Mouse (Mus musculus) intestine, embryonic 14.5 days (tissue): ENCODE measurements around the gene Grk6. TPM values are rescaled to one million over a fixed set of nuclear protein-coding genes. Genes with fewer than 3 reads are reported as not detected.

ENCODE experiments used
- ATAC-seq: fragments of 200-750 bp; cut with Nextera tagmentation; replicated peaks from 2 replicates; pipeline ENCODE4 v1.8.0; 2017; ENCODE audit warnings: low read depth, moderate number of reproducible peaks, moderate TSS enrichment, moderate library complexity; ENCODE audit not compliant: low FRiP score, low TSS enrichment
- DNase-seq: peaks from one replicate; pipeline ENCODE4 v3.0.0-alpha.2; 2018; ENCODE audit warnings: low spot score
- H3K27ac ChIP-seq: fragments of 300-500 bp; sonication (generic); 2 replicates; pipeline ENCODE4 v1.5.1; 2014; ENCODE audit warnings: low read depth, mild to moderate bottlenecking, control low read depth
- H3K27me3 ChIP-seq: fragments of 300-500 bp; sonication (generic); replicated peaks from 2 replicates; pipeline ENCODE4 v1.6.1; 2014; ENCODE audit warnings: low read length, control low read depth; ENCODE audit not compliant: control insufficient read depth, insufficient read depth
- H3K36me3 ChIP-seq: fragments of 300-500 bp; sonication (generic); 2 replicates; pipeline ENCODE4 v1.6.1; 2014; ENCODE audit warnings: low read length, control low read depth; ENCODE audit not compliant: control insufficient read depth, insufficient read depth
- H3K4me1 ChIP-seq: fragments of 300-500 bp; sonication (generic); replicated peaks from 2 replicates; pipeline ENCODE4 v1.6.1; 2014; ENCODE audit warnings: low read length, control low read depth, mixed read lengths; ENCODE audit not compliant: control insufficient read depth, insufficient read depth
- H3K4me2 ChIP-seq: fragments of 300-500 bp; sonication (generic); 2 replicates; pipeline ENCODE4 v1.6.1; 2014; ENCODE audit warnings: low read length
- H3K4me3 ChIP-seq: fragments of 300-500 bp; sonication (generic); 2 replicates; pipeline ENCODE4 v1.5.1; 2014; ENCODE audit warnings: low read depth, low read length, control low read depth, mixed read lengths
- H3K9ac ChIP-seq: fragments of 300-500 bp; sonication (generic); 2 replicates; pipeline ENCODE4 v1.6.1; 2014; ENCODE audit warnings: mild to moderate bottlenecking, low read length
- H3K9me3 ChIP-seq: fragments of 300-500 bp; sonication (generic); 2 replicates; pipeline ENCODE4 v1.6.1; 2016; ENCODE audit warnings: low read length, control low read depth; ENCODE audit not compliant: control insufficient read depth
- WGBS: fragments of 180-500 bp; shearing (Covaris S2); extraction: QIAGEN DNeasy Blood & Tissue Kit; methylation state at CpG from one replicate; pipeline ENCODE4 v1.1.7; 2014; 5-methylcytosine and 5-hydroxymethylcytosine counted together
- polyA plus RNA-seq: library from polyadenylated mRNA; unstranded; fragments of >200 nt; fragmentation: Nextera tagmentation; extraction: Ambion mirVana; gene quantifications from 2 replicates; pipeline ENCODE4 v1.2.1, GENCODE M21; 2014

Gene Grk6
- polyA plus RNA-seq, 1 experiment from 2014 or later = 55.1 TPM

DNA sequence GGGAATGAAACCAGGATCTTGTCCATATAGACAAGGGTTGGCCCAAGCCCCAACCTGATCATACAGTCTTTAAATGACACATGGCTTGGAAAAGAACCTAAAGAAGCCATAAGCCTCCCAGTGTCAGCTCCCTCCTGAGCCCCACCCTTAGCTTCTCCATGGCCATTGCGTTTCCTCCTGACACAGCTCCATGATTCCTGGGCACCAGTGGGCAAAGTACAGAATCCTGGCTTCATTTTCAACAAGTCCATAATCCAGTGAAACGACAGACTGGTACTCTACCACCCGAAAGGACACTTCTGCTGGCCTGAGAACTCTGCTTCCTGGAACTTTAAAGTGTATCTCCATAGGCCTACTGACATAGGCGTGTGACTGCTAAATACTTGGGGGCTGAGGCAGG is 37.5 kb upstream of the Grk6 start:
- no peak overlapping the region for H3K4me2 ChIP-seq
- no peak overlapping the region for H3K4me3 ChIP-seq
- H3K27ac ChIP-seq = no peak overlapping the region
- H3K4me1 ChIP-seq = no peaks in the 10 kb centered on the region
- no peaks in the 10 kb centered on the region for H3K27me3 ChIP-seq
- no peak for DNase-seq
- ATAC-seq = no peak
- H3K9me3 ChIP-seq = no peaks in the 10 kb centered on the region
- no peak overlapping the region for H3K9ac ChIP-seq
- no peaks in the 10 kb centered on the region for H3K36me3 ChIP-seq
- 83% methylated on average over 4 of the region's 4 CpGs for WGBS

DNA sequence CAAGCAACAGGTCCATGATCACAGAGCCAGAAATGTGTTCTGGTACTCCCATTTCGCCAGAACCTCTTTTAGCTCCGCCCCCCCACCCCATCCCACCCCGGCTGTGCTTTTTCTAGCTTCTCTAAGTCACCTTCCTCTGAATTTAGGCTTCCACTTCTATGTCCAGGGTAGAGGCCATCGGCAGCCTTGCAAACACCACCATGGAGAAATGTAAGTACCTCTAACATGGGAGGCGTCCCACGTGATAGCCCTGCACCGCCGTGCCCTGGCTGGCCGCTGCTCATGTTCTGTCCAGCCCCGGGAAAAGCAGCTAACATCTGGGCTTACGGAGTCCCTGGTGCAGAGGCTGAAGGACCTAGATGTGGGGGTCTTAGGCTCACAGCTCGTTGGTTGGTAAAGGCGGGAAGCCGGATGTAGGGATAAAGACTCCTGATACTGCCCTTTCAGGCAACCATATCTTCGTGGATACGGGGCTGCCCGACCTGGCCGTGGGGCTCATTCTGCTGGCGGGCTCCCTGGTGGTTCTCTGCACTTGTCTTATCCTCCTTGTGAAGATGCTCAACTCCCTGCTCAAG is 36.2 kb upstream of the Grk6 start:
- ATAC-seq = no peak
- Histone ChIP-seq H3K36me3 (no peaks in the 10 kb centered on the region), H3K9ac (no peak overlapping the region)

DNA sequence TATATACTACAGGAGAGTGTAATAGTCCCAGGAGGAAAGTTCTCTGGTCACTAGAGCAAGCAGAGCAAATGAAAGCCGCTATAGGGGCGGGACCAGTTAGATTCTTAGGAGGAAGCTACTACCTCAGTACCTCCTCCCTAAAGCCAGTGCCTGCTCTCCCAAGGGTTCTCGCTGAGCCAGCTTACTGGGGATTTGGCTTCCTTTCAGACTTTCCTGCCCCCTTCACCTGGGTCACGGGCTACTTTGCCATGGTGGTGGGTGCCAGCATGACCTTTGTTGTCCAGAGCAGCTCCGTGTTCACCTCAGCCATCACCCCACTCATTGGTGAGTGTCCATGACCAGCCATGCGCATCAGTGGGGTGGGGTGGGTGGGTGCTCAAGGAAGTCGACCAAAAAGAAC is 33.0 kb upstream of the Grk6 start:
- Histone ChIP-seq H3K9me3 (no peaks in the 10 kb centered on the region), H3K9ac (no peak overlapping the region), H3K27me3 (0 out of 2 replicates have a peak, but pooled peaks cover 4% of the 10 kb centered on the region), H3K4me2 (no peak overlapping the region), H3K27ac (no peak overlapping the region), H3K4me3 (no peak overlapping the region), H3K4me1 (no peaks in the 10 kb centered on the region), H3K36me3 (no peaks in the 10 kb centered on the region)
- 72% methylated on average over 7 of the region's 7 CpGs for WGBS
- ATAC-seq (no peak), DNase-seq (no peak)

More for the DNA sequence above, 36.2 kb upstream of the Grk6 start:
- H3K4me2 ChIP-seq = no peak overlapping the region
- H3K27ac ChIP-seq = no peak overlapping the region
- no peaks in the 10 kb centered on the region for H3K4me1 ChIP-seq
- H3K4me3 ChIP-seq = no peak overlapping the region
- DNase-seq = no peak
- H3K9me3 ChIP-seq = no peaks in the 10 kb centered on the region
- 84% methylated on average over 19 of the region's 19 CpGs for WGBS
- no peaks in the 10 kb centered on the region for H3K27me3 ChIP-seq

DNA sequence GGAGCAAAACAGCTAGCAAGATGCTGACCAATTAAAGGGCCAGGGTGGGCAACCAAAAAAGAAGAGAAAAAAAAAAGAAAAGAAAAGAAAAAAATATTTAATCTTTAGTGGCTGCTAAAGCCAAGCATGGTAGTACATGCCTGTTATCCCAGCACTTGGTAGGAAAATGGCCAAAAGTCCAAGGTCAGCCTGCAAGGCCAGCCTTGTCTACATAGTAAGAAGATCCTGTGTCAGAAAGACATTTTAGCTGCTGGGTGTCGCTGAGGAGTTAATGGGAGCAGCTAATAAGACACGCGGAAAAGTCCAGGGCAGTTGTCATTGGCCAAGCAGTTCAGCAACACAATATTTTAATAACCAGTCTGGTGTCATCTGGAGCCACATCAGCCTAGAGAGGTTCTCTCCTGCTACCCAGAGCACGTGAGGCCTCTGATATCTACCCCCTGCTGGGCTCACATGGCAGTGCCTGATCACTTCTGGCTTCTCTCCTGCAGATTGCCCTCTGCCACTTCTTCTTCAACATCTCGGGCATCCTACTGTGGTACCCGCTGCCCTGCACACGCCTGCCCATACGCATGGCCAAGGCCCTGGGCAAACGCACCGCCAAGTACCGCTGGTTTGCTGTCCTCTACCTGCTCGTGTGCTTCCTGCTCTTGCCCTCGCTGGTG is 32.1 kb upstream of the Grk6 start:
- WGBS = 83% methylated on average over 13 of the region's 13 CpGs
- H3K4me1 ChIP-seq = 0 out of 2 replicates have a peak, but pooled peaks cover under 1% of the 10 kb centered on the region
- ATAC-seq = no peak

DNA sequence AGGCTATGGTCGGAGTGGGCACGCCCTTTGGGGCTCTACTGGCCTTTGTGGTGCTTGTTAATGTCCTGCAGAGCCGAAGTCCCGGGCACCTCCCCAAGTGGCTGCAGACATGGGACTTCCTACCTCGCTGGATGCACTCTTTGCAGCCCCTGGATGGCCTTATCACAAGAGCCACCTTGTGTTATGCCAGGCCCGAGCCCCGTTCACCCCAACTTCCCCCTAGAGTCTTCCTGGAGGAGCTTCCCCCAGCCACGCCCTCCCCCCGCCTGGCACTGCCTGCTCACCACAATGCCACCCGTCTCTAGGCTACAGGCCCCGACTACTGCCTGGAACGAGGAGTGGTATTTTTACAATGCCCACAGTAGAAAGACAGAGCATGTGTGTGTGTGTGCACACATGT is 31.5 kb upstream of the Grk6 start:
- ATAC-seq = no peak
- Histone ChIP-seq H3K9me3 (no peaks in the 10 kb centered on the region), H3K4me2 (no peak overlapping the region), H3K27ac (no peak overlapping the region), H3K9ac (no peak overlapping the region), H3K27me3 (peaks cover 14% of the 10 kb centered on the region), H3K4me3 (no peak overlapping the region), H3K36me3 (no peaks in the 10 kb centered on the region), H3K4me1 (0 out of 2 replicates have a peak, but pooled peaks cover 2% of the 10 kb centered on the region)
- DNase-seq = no peak
- 81% methylated on average over 12 of the region's 12 CpGs for WGBS

More for the DNA sequence above, 32.1 kb upstream of the Grk6 start:
- Histone ChIP-seq H3K27me3 (peaks cover 9% of the 10 kb centered on the region; the same call in 1 of the 2 replicates), H3K27ac (no peak overlapping the region), H3K9me3 (no peaks in the 10 kb centered on the region), H3K4me2 (no peak overlapping the region), H3K9ac (no peak overlapping the region), H3K36me3 (no peaks in the 10 kb centered on the region), H3K4me3 (no peak overlapping the region)
- no peak for DNase-seq

DNA sequence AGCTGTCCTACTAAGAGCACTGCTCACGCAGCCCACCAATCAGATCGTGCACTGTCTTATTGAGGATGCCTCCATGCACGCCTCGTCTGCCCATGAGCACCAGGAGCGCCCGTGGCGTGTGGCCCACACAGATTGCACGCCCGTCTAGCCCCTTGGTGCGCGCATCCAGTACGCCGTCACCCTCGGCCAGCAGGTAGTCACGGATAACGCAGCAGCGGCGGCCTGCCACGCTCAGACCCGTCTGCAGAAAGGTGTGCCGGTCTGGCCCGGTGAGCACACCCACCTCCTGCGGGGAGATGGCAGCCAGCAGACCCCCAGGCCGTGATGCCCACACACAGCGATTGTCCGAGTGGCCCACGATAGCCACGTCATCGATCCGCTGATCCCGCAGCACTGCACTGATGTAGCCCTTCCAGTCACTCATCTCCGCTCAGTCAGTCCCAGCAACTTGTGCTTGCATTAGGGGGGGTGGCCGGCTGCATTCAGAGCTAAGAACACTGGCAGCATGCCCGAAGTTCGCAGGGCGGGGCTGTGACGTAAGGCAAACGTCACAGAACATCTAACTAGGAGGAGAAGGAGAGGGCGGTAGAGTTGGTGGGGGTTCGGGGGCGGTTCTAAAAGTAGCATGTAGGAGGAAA is 30.0 kb upstream of the Grk6 start, which contains the start of gene Pfn3:
Pfn3 (minus strand) TSS at position 490 of the 638 bp plus-strand sequence.
- Histone ChIP-seq H3K36me3 (no peaks in the 10 kb centered on the region), H3K4me1 (0 out of 2 replicates have a peak, but pooled peaks cover 2% of the 10 kb centered on the region), H3K27me3 (peaks cover 26% of the 10 kb centered on the region), H3K4me2 (peak within 1 kb of the TSS; percentile 43), H3K9me3 (no peaks in the 10 kb centered on the region), H3K9ac (peak within 1 kb of the TSS; percentile 0; the same call in 1 of the 2 replicates), H3K4me3 (peak within 1 kb of the TSS; percentile 16), H3K27ac (no peak within 1 kb of the TSS)
- 11% methylated on average over 41 of the region's 41 CpGs for WGBS
- DNase-seq (peak; percentile 88), ATAC-seq (peak; percentile 57)

DNA sequence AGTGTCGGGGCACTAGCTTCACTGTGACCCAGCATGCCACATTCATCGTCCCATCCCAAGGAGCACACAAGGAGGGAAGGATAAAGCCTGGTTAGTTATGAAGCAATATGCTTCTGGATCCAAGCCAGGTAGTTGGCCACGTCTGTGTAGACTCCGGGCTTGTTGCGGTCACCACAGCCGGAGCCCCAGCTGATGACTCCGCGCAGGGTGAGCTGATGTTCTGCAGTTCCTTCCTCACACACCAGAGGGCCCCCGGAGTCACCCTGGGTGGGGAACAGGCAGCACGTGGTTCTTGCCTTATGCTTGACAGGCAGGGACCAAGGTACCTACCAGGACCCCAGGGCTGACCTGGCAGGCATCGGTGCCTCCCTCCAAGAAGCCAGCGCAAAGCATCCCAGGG is 26.9 kb upstream of the Grk6 start:
- H3K36me3 ChIP-seq = no peaks in the 10 kb centered on the region
- no peak overlapping the region for H3K27ac ChIP-seq
- H3K9ac ChIP-seq = no peak overlapping the region
- H3K27me3 ChIP-seq = peaks cover 49% of the 10 kb centered on the region
- H3K4me1 ChIP-seq = 0 out of 2 replicates have a peak, but pooled peaks cover 2% of the 10 kb centered on the region
- H3K9me3 ChIP-seq = no peaks in the 10 kb centered on the region
- DNase-seq (peak; percentile 94), ATAC-seq (peak; percentile 62)
- H3K4me2 ChIP-seq = no peak overlapping the region
- no peak overlapping the region for H3K4me3 ChIP-seq
- 10% methylated on average over 12 of the region's 12 CpGs for WGBS

DNA sequence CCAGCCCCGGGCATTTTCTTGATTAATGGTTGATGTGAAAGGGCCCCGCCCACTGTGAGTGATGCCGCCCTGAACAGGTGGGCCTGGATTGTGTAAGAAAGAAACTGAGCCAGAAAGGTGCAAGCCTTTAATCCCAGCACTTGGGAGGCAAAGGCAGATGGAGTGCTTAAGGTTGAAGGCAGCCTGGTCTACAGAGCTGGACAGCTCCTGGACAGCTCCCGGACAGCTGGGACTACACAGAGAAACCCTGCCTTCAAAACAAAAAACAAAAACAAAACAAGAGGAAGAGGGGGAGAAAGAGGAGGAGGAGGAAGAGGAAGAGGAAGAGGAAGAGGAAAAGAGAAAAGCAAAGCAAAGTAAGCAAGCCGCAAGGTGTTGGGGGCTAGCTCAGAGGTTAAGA is 25.7 kb upstream of the Grk6 start:
- no peaks in the 10 kb centered on the region for H3K36me3 ChIP-seq
- 0 out of 2 replicates have a peak, but pooled peaks cover 2% of the 10 kb centered on the region for H3K4me1 ChIP-seq
- no peak overlapping the region for H3K9ac ChIP-seq
- no peak for DNase-seq
- no peaks in the 10 kb centered on the region for H3K9me3 ChIP-seq
- H3K27ac ChIP-seq = no peak overlapping the region
- ATAC-seq = no peak
- WGBS = 75% methylated on average over 5 of the region's 5 CpGs
- H3K4me3 ChIP-seq = no peak overlapping the region
- H3K27me3 ChIP-seq = peaks cover 49% of the 10 kb centered on the region
- no peak overlapping the region for H3K4me2 ChIP-seq
